Mouse (Mus musculus) kidney, embryonic 15.5 days (tissue): ENCODE data around the gene Mrpl57. TPM values are rescaled to one million over a fixed set of nuclear protein-coding genes. Genes with fewer than 3 reads are reported as not detected.

Experiments used
- ATAC-seq: fragments of 200-750 bp; cut with Nextera tagmentation; replicated peaks from 2 replicates; pipeline ENCODE4 v1.8.0; 2017; ENCODE audit warnings: moderate TSS enrichment; ENCODE audit not compliant: low FRiP score
- H3K27ac ChIP-seq: fragments of 300-500 bp; sonication (generic); 2 replicates; pipeline ENCODE4 v1.5.1; 2015; ENCODE audit warnings: mild to moderate bottlenecking, inconsistent platforms
- H3K27me3 ChIP-seq: fragments of 300-500 bp; sonication (generic); 2 replicates; pipeline ENCODE4 v1.6.1; 2015; ENCODE audit warnings: inconsistent platforms
- H3K36me3 ChIP-seq: fragments of 300-500 bp; sonication (generic); 2 replicates; pipeline ENCODE4 v1.6.1; 2015; ENCODE audit warnings: inconsistent platforms
- H3K4me1 ChIP-seq: fragments of 300-500 bp; sonication (generic); 2 replicates; pipeline ENCODE4 v1.6.1; 2015; ENCODE audit warnings: inconsistent platforms
- H3K4me2 ChIP-seq: fragments of 300-500 bp; sonication (generic); 2 replicates; pipeline ENCODE4 v1.6.1; 2015; ENCODE audit warnings: moderate library complexity, mild to moderate bottlenecking, inconsistent platforms
- H3K4me3 ChIP-seq: fragments of 300-500 bp; sonication (generic); replicated peaks from 2 replicates; pipeline ENCODE4 v1.5.1; 2015; ENCODE audit warnings: mild to moderate bottlenecking, inconsistent platforms
- H3K9ac ChIP-seq: fragments of 300-500 bp; sonication (generic); 2 replicates; pipeline ENCODE4 v1.6.1; 2015; ENCODE audit warnings: mild to moderate bottlenecking, inconsistent platforms
- H3K9me3 ChIP-seq: fragments of 300-500 bp; sonication (generic); replicated peaks from 2 replicates; pipeline ENCODE4 v1.6.1; 2016; ENCODE audit warnings: inconsistent platforms
- WGBS: fragments of 180-500 bp; shearing (Covaris S2); methylation state at CpG from one replicate; pipeline ENCODE4 v1.1.7; 2015; ENCODE audit warnings: mixed read lengths; 5-methylcytosine and 5-hydroxymethylcytosine counted together
- microRNA-seq: library from miRNA; unstranded; fragments of <30 nt; microRNA quantifications from one replicate; pipeline ENCODE4, GENCODE M21; 2016
- polyA plus RNA-seq: library from polyadenylated mRNA; unstranded; fragments of >200 nt; fragmentation: Nextera tagmentation; extraction: Ambion mirVana; gene quantifications from 2 replicates; pipeline ENCODE4 v1.2.1, GENCODE M21; 2015

Mrpl57 gene
- polyA plus RNA-seq, 1 experiment from 2014 or later, result 147 TPM

- Histone ChIP-seq H3K4me1 (no peaks in the 10 kb centered on the region), H3K4me3 (no peak overlapping the region), H3K4me2 (no peak overlapping the region), H3K27me3 (no peaks in the 10 kb centered on the region), H3K9ac (no peak overlapping the region), H3K36me3 (peaks cover 73% of the 10 kb centered on the region), H3K27ac (no peak overlapping the region), H3K9me3 (no peaks in the 10 kb centered on the region)
- no peak for ATAC-seq
- WGBS, result 92% methylated on average over 3 of the region's 3 CpGs
Observed at GRCm38 (mm10) chr14:57865256-57865655, 39.2 kb downstream of the Mrpl57 start.

GRCm38 (mm10) chr14:57866676-57867276, 40.7 kb downstream of the Mrpl57 start:
- Histone ChIP-seq H3K4me1 (no peaks in the 10 kb centered on the region), H3K9me3 (no peaks in the 10 kb centered on the region), H3K27ac (no peak overlapping the region), H3K4me3 (no peak overlapping the region), H3K4me2 (no peak overlapping the region), H3K27me3 (no peaks in the 10 kb centered on the region), H3K9ac (no peak overlapping the region), H3K36me3 (peaks cover 61% of the 10 kb centered on the region)
- ATAC-seq, result no peak
- 90% methylated on average over 3 of the region's 3 CpGs for WGBS

- ATAC-seq, result no peak
- no peaks in the 10 kb centered on the region for H3K27me3 ChIP-seq
- H3K9ac ChIP-seq, result no peak overlapping the region
- WGBS, result 93% methylated on average over 9 of the region's 9 CpGs
- no peaks in the 10 kb centered on the region for H3K9me3 ChIP-seq
- no peak overlapping the region for H3K27ac ChIP-seq
- peaks cover 22% of the 10 kb centered on the region for H3K36me3 ChIP-seq
- no peak overlapping the region for H3K4me3 ChIP-seq
- H3K4me1 ChIP-seq, result peaks cover 17% of the 10 kb centered on the region
- H3K4me2 ChIP-seq, result no peak overlapping the region
Observed at GRCm38 (mm10) chr14:57877921-57878320, 51.9 kb downstream of the Mrpl57 start.

Small RNA genes lying within 50 kb of the gene (microRNA-seq; reads per million reads assigned to microRNA genes)
- gene Mir3077, result not detected

Other genes starting within 250 kb of the Mrpl57 start
- gene Xpo4, start 160.8 kb upstream of the Mrpl57 start, polyA plus RNA-seq, result 22.4 and 24.0 TPM in 2 replicates
- not detected in 2 replicates for gene Gm49361, start 80.1 kb upstream of the Mrpl57 start, polyA plus RNA-seq
- gene Lats2, start 67.8 kb upstream of the Mrpl57 start, polyA plus RNA-seq, result 23.5 and 24.5 TPM in 2 replicates
- 25.0 and 28.5 TPM in 2 replicates for gene Sap18, start 28.1 kb upstream of the Mrpl57 start, polyA plus RNA-seq
- 43.1 and 44.1 TPM in 2 replicates for gene Ska3, start within 50 bp of the Mrpl57 start, polyA plus RNA-seq
- gene Zdhhc20, start 64.0 kb downstream of the Mrpl57 start, polyA plus RNA-seq, result 70.8 and 77.5 TPM in 2 replicates
- gene Micu2, start 173.0 kb downstream of the Mrpl57 start, polyA plus RNA-seq, result 82.2 and 86.3 TPM in 2 replicates
- 6.7 and 7.9 TPM in 2 replicates for gene Fgf9, start 244.3 kb downstream of the Mrpl57 start, polyA plus RNA-seq